Mouse (Mus musculus): ENCODE data around the gene Olfr480.

The Olfr480 gene

GRCm38 (mm10) chr7:108067246-108067645, at the start of gene Olfr480:
Gene Olfr480, minus strand, starts transcription at chr7:108067346.
- no peak for DNase-seq

- DNase-seq, result no peak
Observed at GRCm38 (mm10) chr7:108100549-108100948, 33.4 kb upstream of the Olfr480 start, which contains the start of gene Olfr483. Gene Olfr483, plus strand, starts transcription at chr7:108100849.

- no peak for DNase-seq
Observed at GRCm38 (mm10) chr7:108097486-108097885, 30.3 kb upstream of the Olfr480 start, which contains the start of gene Olfr482. Gene Olfr482, minus strand, starts transcription at chr7:108097586.

GRCm38 (mm10) chr7:108079555-108079954, 12.4 kb upstream of the Olfr480 start, which contains the start of gene Olfr481:
Gene Olfr481, plus strand, starts transcription at chr7:108079855.
- DNase-seq, result no peak

- no peak for DNase-seq
Observed at GRCm38 (mm10) chr7:108050393-108050792, 16.8 kb downstream of the Olfr480 start, which contains the start of gene Olfr479. Gene Olfr479, plus strand, starts transcription at chr7:108050693.

- DNase-seq, result no peak
Observed at GRCm38 (mm10) chr7:108033889-108034288, 33.3 kb downstream of the Olfr480 start, which contains the start of gene Olfr478. Gene Olfr478, minus strand, starts transcription at chr7:108033989.
